Mouse (Mus musculus) liver, adult 2 months (tissue): Measurements from ENCODE around the gene Tenm2.

Experiments
- CTCF ChIP-seq: fragments of 200-500 bp; IDR thresholded peaks from 2 replicates; pipeline ENCODE4 v1.5.1; 2011; ENCODE audit warnings: low read depth, low read length, control low read depth
- POLR2A ChIP-seq: fragments of 200-500 bp; IDR thresholded peaks from 2 replicates; pipeline ENCODE4 v1.6.1; 2011; ENCODE audit warnings: low read length, control low read depth; ENCODE audit not compliant: insufficient read depth; ENCODE audit errors: extremely low read depth

GRCm38 (mm10) chr11:36307276-36307675 is 928.5 kb downstream of the Tenm2 start:
- TF ChIP-seq CTCF (no peak), POLR2A (no peak)
